Mouse (Mus musculus): ENCODE measurements at regions not wholly inside any gene's neighbourhood (a gene's known extent, or its start where the extent isn't known, plus 50 kb on each side); places are given as distances from the start of the nearest gene placed in this dataset.

GRCm38 (mm10) chr1:144316251-144316650 lies 67.2 kb upstream of the Rgs1 start:
- no peak for DNase-seq

- no peak for DNase-seq
These were observed 65.3 kb upstream of the Rgs1 start for GRCm38 (mm10) chr1:144314382-144314781.

DNA sequence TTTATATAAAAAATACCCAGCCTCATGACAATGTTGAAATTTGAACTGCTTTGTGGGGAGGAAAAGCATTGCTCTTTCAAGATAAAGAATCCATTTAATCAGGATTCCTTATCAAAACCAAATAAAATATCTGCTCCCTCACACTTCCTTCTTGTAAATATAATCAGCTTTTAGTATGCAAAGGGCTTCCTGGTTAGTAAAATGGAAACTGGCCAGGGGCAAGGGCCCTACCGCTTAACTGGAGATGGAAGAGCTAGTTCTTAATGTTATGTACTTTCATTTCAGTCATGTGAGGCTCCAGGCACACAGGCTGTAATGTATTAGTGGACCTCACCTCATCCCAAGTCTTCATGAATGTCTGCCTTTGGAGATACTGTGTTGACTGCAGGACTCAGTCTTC lies 64.3 kb upstream of the Rgs1 start:
- no peak for DNase-seq

DNA sequence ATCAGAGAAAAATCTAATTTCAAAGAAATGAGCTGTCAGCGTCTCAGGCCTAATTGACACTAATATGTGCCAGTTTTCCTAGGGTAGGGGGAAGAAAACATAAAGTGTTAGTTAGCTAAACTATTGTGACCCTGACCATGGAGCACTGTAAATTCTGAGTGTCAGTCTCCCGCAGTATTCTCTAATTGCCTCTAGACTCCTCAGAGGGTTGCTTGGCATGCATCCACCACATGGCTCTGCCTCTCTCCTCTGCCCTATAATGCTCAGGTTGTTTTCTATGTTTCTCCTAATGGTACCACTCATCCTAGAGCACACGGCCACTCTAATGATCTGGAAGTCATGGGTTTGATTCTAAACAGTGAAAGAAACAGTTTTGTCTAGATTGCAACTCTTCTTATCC lies 60.9 kb upstream of the Rgs1 start:
- DNase-seq: no peak

- DNase-seq: no peak
These were observed 59.3 kb upstream of the Rgs1 start for GRCm38 (mm10) chr1:144308313-144308712.

DNA sequence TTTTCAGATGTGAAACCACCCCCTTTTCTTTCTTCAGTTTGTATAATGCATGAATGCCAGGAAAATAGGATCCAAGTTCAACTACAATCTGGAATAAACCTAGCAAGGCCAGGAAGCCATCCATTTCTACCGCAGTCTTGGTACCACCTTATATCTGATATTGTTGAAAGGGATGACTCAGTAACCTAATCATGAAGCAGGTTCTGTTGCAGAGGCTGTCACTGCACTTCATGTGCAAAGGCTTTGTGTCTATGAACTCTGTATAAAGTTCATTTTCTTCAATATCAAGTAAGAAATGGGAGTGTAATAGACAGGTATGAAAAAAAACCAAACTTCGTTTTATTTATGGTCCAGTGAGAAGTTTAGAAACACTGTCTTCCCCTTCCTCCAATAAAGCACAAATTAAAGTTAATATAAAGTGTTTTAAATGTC lies 58.8 kb upstream of the Rgs1 start:
- DNase-seq: no peak

DNA sequence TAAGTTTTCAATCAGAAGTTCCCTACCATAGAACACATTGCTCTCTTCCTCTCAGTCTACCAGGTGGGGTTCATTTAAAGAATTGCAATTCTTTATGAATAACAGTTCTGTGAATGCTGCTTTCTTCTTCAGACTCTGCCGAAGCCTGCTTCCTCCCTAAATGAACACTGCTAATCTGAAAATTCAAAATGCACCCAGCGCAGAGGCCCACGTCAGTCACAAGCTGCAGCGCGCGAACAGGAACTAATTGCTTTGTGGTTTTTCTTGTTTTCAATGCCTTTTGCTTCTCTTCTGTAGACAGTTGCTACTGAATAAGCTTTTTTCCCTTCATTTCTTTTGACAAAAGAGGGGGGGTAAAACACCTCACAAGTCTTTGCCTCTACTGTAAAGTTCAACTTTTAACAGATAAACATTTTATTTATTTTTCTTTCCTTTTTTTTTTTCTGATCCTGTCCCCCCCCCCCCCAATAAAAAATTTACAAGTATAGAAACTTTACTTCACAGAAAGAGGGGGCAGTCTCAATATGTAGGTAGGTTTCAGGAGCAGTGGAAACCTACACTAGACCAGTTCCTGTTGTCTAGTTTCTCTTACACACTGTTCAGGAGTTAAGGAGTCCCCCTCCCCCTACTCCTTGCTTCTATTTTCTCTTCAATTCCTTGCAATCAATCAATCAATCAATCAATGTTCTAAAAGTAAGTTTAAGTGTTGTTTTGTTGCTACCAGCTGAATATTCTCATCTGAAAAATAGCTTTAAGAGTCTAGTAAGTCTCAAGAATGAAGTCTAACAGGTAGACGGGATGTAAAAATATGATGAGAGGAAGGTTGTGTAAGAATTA lies 58.2 kb upstream of the Rgs1 start:
- no peak for DNase-seq

GRCm38 (mm10) chr1:144306284-144306683 lies 57.2 kb upstream of the Rgs1 start:
- no peak for DNase-seq

DNA sequence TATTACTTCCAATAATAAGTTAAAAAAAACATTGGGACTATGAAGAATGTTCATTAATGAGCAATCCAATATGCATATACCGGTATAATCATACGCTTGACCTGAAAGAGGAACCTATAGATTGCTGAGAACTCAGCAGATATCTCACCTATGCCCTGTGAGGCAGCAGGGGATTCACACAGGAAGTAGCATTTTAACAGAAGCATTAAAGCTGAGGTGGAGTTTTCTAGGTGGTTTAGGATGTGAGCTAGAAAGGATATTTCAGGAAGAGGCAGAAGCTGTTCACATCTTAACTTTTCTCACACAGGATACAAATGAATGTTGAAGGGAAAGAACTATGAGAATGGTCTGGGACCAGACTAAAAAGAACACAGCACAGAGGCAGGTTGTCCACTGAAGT lies 51.6 kb upstream of the Rgs1 start:
- DNase-seq: no peak

Measured in kidney, adult 8-10 months (tissue).